Mouse (Mus musculus): ENCODE data around the gene Ak3. TPM values are rescaled to one million over a fixed set of nuclear protein-coding genes. Genes with fewer than 3 reads are reported as not detected.
"Not testable (repeated sequence)": the region's sequence is repeated elsewhere in the genome, so short reads cannot be mapped to it uniquely, and the experiment has no call there.

Ak3 gene
- total RNA-seq, 2 experiments from 2014 or later = 70.0 to 71.5 TPM

- no peak for DNase-seq (ENCODE audit: low spot score in 2 of 2)
Measured at GRCm38 (mm10) chr19:29045369-29045768, 2.4 kb downstream of the Ak3 start.

GRCm38 (mm10) chr19:29044353-29044768 is 3.4 kb downstream of the Ak3 start:
- no peak for DNase-seq (ENCODE audit: low spot score in 2 of 2)

GRCm38 (mm10) chr19:29042647-29043046 is 5.1 kb downstream of the Ak3 start:
- no peak for DNase-seq (ENCODE audit: low spot score in 2 of 2)

- no peak for DNase-seq (ENCODE audit: low spot score in 2 of 2)
Measured at GRCm38 (mm10) chr19:29042143-29042542, 5.6 kb downstream of the Ak3 start.

GRCm38 (mm10) chr19:29040206-29040605 is 7.6 kb downstream of the Ak3 start:
- DNase-seq (ENCODE audit: low spot score in 2 of 2) = no peak

- DNase-seq (ENCODE audit: low spot score in 2 of 2) = no peak
Measured at GRCm38 (mm10) chr19:29039334-29039733, 8.4 kb downstream of the Ak3 start.

- no peak for DNase-seq (ENCODE audit: low spot score in 2 of 2)
Measured at GRCm38 (mm10) chr19:29037541-29037940, 10.2 kb downstream of the Ak3 start.

GRCm38 (mm10) chr19:29037026-29037425 is 10.7 kb downstream of the Ak3 start:
- no peak for DNase-seq (ENCODE audit: low spot score in 2 of 2)

GRCm38 (mm10) chr19:29032662-29033061 is 15.1 kb downstream of the Ak3 start:
- no peak for DNase-seq (ENCODE audit: low spot score in 2 of 2)

GRCm38 (mm10) chr19:29031788-29032187 is 16.0 kb downstream of the Ak3 start:
- no peak for DNase-seq (ENCODE audit: low spot score in 2 of 2)

GRCm38 (mm10) chr19:29024391-29024947 is 23.3 kb downstream of the Ak3 start:
- DNase-seq (ENCODE audit: low spot score in 2 of 2) = no peak

GRCm38 (mm10) chr19:29021754-29022345 is 25.9 kb downstream of the Ak3 start:
- DNase-seq (ENCODE audit: low spot score in 2 of 2) = no peak

GRCm38 (mm10) chr19:29019647-29020046 is 28.1 kb downstream of the Ak3 start:
- DNase-seq (ENCODE audit: low spot score in 2 of 2) = no peak

- DNase-seq (ENCODE audit: low spot score in 2 of 2) = no peak
Measured at GRCm38 (mm10) chr19:29016786-29017185, 31.0 kb downstream of the Ak3 start.

- DNase-seq (ENCODE audit: low spot score in 2 of 2) = no peak
Measured at GRCm38 (mm10) chr19:29016204-29016765, 31.5 kb downstream of the Ak3 start.

GRCm38 (mm10) chr19:29015410-29016203 is 32.2 kb downstream of the Ak3 start:
- no peak for DNase-seq (ENCODE audit: low spot score in 2 of 2)

GRCm38 (mm10) chr19:29014466-29015055 is 33.2 kb downstream of the Ak3 start:
- DNase-seq (ENCODE audit: low spot score in 2 of 2) = no peak

GRCm38 (mm10) chr19:29011355-29011990 is 36.3 kb downstream of the Ak3 start:
- DNase-seq (ENCODE audit: low spot score in 2 of 2) = no peak

- no peak for DNase-seq (ENCODE audit: low spot score in 2 of 2)
Measured at GRCm38 (mm10) chr19:29009046-29009445, 38.7 kb downstream of the Ak3 start.

- DNase-seq (ENCODE audit: low spot score in 2 of 2) = no peak
Measured at GRCm38 (mm10) chr19:29008069-29008706, 39.6 kb downstream of the Ak3 start.

- not testable (repeated sequence) for DNase-seq (ENCODE audit: low spot score in 2 of 2)
Measured at GRCm38 (mm10) chr19:29000321-29000720, 47.4 kb downstream of the Ak3 start.
